Mouse (Mus musculus) granulocyte monocyte progenitor cell, adult 5-6 weeks (primary cell): ENCODE data around the gene Zfp652. TPM values are rescaled to one million over a fixed set of nuclear protein-coding genes. Genes with fewer than 3 reads are reported as not detected.
A peak's percentile ranks its signal among the peaks of the same experiment; 100 is the strongest.

Source experiments
- ATAC-seq: replicated peaks from 2 replicates; pipeline ENCODE4 v1.8.0; 2016; ENCODE audit warnings: mild to moderate bottlenecking, moderate TSS enrichment, inconsistent platforms; ENCODE audit not compliant: poor library complexity, severe bottlenecking
- total RNA-seq, 2 experiments: library from RNA; stranded (forward) in 1 of 2; stranded (reverse) in 1 of 2; fragments of 200-712, 200-1000 nt in 1 of 2; fragments of >200 nt in 1 of 2; fragmentation: Nextera tagmentation in 1 of 2; gene quantifications; 2 replicates each; pipeline ENCODE4 v1.2.3; 2014 to 2017

Zfp652 gene
- total RNA-seq, 2 experiments from 2014 or later = 18.5 to 39.4 TPM

GRCm38 (mm10) chr11:95827464-95828085 lies 115.1 kb downstream of the Zfp652 start:
- ATAC-seq = no peak

GRCm38 (mm10) chr11:95828181-95828964 lies 115.9 kb downstream of the Zfp652 start:
- no peak for ATAC-seq

- no peak for ATAC-seq
These were observed 117.1 kb downstream of the Zfp652 start for GRCm38 (mm10) chr11:95829526-95830050.

- ATAC-seq = 0 out of 2 replicates have a peak, but pooled peaks have one; percentile 2
These were observed 118.2 kb downstream of the Zfp652 start for GRCm38 (mm10) chr11:95830411-95831275.

- no peak for ATAC-seq
These were observed 118.8 kb downstream of the Zfp652 start for GRCm38 (mm10) chr11:95831276-95831619.

DNA sequence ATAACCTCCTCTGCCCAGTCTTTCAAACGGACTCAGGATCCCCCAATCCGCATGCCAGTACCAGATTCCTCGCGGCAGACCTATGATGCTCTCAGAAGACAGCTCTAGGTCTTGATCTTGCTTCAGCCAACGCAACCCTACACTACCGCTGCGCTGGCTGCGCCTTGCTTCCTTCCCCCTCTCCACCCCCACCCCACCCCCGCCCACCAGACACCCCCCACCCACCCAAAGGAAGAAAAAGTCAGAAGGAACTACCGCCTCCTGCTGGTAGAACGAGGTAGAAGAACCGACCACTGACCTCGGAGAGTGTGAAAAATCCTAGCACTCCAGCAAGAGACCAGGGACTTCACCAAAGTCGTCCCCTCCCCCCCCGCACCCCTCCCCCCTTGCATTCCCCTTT lies 119.2 kb downstream of the Zfp652 start:
- no peak for ATAC-seq

DNA sequence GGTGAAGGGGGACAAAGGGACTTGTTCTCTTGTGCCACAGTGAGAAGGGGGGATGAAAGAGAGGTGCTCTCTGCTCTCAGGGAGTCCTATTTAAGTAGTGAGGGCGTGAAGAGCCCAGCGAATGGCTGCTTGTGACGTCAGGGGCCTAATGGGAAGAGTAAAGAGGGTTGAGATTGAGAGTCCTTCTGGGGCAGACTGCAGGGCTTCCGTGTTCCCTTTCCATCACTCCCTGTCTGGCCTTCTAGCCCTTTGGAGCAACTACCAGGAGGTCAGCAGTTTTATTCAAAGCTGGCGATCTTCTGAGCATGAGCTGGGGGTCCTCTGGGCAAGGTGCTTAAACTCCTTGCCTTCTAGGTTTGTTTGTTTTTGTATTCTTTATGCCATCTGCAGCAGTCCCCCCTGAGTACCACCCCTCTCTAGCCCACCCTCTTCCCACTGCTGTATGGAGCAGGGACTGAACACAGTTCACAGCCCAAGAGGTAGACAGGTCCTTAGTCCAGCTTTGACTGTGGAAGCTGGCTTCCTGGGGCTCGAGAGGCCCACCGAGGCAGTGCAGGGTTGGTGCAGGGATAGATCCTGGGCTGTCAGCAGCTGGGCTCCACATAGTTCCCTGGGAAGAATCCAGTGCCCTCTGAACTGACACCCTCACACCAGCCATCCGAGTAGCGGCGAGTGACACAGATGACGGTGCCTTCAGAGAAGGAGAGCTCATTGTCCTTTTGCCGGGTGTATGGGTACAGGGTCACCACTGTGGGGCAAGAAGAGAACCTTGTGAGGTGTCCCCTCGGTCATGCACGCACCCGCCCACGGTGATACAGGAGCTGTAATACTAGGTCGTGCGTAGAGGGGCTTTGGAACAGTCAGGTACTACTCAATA lies 119.9 kb downstream of the Zfp652 start:
- no peak for ATAC-seq

GRCm38 (mm10) chr11:95833006-95833570 lies 120.6 kb downstream of the Zfp652 start:
- no peak for ATAC-seq

DNA sequence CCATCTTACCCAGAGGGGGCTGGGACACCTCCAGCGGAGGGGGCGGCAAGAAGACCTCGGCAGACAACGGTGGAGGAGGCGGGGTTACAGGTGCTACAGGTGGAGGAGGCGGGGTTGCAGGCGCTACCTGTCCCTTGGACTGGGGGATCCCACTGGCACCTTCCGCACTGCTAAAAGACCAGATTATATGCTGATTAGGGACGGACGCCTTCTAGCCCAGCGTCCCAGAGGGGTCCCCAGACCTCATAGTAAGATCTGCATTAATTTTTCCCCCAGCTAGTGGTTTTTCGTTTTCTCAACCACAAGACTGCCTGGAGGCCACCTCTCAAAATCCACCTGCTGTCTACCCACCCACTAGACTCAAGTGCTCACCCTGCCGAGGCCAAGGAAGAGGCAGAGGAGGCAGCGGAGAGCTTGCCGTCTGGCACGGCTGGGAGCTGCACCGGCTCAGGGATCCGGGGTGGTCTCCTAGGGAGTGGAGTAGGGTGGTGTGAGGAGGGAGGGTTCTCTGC lies 121.2 kb downstream of the Zfp652 start:
- ATAC-seq = no peak

DNA sequence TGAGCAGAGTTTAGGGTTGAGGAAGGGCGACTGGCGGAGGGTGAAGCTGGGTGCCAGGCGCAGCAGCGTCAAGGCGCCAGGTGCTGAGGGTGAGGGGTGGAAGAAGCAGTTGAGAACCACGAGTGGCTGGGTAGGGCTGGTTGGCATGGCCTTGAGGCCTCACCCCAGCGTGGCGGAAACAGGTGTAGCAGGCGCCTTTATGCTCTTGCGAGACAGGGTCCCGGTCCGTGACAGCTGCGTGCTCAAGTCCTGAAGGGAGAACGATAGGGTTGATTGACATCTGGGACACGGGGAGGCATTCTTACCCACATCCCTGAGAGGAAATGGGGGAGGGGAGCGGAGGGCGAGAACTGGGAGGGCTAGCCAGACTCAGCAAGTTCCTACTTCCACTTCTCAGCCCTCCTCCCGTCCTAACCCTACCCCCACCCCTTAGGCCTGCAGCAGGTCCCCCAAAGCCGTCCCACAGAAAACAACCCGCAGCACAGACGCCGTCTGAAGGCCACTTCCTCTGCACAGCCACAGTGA lies 121.7 kb downstream of the Zfp652 start:
- peak; percentile 74 for ATAC-seq

DNA sequence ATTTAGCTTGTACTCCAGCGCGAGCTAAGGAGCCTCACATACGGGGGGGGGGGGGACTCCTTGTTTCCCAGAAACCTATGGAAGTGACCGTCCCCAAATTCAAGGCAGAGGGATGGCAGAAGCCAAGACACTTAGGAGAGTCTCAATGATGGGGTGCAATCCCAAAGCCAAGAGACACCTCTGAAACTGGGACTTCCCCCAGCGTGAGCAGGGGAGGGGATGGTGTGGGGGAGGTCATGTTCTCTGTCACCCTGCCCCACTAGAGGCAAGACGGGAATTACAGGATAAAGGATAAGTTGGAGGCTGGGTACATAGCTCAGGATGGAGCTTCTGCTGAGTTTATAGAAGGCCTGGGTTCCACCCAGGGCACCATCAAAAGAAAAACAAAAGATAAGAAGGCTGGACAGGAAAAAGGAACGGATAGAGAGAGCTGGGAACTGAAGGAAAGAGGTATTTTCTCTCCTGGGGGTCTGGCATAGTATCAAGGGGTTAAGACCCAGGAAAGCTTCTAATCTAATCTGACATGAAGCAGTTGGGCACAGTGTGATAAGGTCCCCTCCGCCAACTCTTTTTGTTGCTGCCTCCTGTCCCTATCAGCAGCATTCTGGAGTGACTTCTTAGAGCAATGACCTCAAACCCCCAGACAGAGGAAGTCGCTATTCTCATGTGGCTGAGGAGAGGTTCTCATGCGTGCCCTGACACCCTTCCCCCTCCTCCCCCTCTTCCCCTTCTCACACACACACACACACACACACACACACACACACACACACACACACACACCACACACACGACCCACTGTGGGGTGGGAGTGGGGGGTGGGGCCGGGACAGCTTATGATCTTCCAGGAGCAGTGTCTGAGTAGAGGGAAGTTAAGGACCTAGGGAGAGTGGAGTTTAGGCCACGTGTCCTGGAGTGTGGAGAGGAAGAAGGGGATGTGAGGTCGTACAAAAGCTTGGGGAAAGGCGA lies 122.6 kb downstream of the Zfp652 start:
- peak; percentile 20 for ATAC-seq

- ATAC-seq = no peak
These were observed 123.4 kb downstream of the Zfp652 start for GRCm38 (mm10) chr11:95835832-95836231.

DNA sequence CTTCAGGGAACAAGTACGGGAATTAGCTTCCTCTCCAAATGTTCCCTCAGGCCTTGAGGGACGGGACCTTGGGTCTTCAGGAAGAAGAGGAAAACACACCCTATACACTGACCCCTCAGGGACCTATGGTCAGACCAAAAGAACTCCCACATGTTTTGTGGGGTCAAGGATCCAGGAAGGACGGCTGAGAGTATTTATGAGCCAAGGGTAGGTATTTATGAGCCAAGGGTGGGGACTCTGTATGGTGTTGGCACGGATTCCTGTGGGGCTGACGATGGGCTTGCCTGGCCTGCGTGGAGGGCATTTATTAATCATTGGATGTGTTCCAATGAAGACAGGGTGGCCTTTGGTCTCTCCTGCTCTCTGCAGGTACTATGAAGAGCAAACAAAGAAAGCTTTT lies 124.0 kb downstream of the Zfp652 start:
- ATAC-seq = no peak

DNA sequence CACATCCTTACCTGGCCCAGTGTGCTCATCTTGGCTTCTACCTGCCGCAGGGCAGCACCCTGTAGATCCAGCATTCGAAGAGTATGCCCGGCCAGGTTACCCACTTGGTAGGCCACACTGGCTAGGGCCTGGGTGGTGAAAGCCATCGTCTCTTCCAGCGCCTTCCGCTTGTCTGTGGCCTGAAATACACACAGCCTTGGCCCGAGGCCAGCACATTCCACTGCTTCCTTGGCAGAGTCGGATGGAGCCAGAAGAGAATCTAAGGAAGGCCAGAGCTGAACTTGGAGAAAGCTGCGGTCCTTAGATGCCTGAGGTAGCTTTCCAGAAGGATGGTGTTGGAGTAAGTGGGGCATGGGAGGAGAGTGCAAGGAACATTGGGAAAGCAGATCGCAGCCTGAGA lies 124.6 kb downstream of the Zfp652 start, which contains the start of gene Gngt2:
Gngt2 (plus strand) TSS at position 158 of the 400 bp plus-strand sequence.
- ATAC-seq = no peak

DNA sequence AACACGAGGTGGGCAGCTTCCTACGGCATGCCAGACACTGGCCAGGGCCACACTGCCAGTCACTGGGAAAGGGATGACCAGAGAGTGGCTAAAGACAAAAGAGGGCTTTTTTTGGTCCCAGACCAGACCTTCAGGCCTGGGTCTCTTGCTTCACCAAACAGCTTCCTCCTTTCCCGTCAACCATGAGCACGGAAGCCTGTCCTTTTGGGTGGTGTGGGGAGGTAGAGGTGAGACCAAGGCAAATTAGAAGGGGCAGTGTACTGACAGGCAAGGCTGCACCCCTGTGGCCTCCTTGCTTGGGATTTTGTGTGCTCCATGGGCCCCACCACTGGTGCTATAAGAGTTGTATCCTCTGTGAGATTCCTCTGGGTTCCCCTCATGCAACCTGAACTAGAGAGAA lies 126.1 kb downstream of the Zfp652 start:
- ATAC-seq = no peak

- no peak for ATAC-seq
These were observed 126.8 kb downstream of the Zfp652 start for GRCm38 (mm10) chr11:95838999-95839868.
